Mouse (Mus musculus): Measurements from ENCODE around the gene Gemin2. TPM values are rescaled to one million over a fixed set of nuclear protein-coding genes. Genes with fewer than 3 reads are reported as not detected.

Gene Gemin2
- 10 to 100 TPM; 21.7 to 21.9 TPM for polyA plus RNA-seq (2017; shearing (Covaris generic))

GRCm38 (mm10) chr12:59013234-59013633 is at the start of gene Gemin2:
Gemin2 (plus strand) TSS chr12:59013393.

DNA sequence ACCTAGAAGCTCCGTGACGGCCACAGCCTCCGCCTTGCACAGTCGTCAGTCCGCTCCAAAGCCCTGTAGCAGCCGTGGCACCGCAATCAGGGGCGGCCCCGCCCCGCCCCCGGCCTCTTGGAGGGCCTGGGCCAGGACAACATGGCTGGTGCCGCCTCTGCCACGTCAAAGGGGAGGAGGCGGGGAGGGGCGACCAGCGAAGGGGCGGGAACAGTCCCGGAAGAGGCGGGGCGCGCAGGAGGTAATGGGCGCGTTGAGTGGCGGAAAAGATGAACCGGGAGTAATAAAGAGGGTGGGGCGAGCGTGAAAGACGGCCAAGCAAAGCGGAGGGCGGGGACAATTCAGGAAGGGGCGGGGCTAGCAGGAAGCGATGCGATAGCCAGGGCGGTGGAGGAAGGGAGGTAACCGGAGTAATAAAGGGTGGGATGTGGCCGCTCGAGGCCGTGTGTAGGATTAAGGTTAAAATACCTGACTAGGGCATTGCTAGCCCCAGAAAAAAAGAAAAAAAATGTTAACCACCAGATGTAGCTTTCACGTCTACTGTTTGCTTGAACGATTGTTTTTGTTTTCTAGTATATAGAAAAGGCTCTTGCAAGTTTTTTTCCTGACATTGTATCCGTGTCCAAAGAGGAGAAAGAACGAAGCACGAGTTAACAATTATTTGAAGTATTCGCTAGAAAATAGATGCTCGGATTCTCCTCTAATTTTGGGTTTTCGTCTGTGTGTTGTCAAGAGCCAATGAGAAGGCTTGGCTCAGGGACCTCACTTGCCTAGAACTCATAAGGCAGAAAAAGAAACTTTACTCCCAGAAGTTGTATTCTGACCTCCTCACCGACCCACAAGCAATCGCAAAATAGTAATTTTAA is 1.1 kb upstream of the Gemin2 start, which contains the start of gene Sec23a:
Gene Sec23a (minus strand): TSS at position 174 of the 866 bp plus-strand sequence.

GRCm38 (mm10) chr12:59060993-59061595 is 47.9 kb downstream of the Gemin2 start, which contains the start of gene Trappc6b:
Trappc6b (minus strand) TSS chr12:59061472.

DNA sequence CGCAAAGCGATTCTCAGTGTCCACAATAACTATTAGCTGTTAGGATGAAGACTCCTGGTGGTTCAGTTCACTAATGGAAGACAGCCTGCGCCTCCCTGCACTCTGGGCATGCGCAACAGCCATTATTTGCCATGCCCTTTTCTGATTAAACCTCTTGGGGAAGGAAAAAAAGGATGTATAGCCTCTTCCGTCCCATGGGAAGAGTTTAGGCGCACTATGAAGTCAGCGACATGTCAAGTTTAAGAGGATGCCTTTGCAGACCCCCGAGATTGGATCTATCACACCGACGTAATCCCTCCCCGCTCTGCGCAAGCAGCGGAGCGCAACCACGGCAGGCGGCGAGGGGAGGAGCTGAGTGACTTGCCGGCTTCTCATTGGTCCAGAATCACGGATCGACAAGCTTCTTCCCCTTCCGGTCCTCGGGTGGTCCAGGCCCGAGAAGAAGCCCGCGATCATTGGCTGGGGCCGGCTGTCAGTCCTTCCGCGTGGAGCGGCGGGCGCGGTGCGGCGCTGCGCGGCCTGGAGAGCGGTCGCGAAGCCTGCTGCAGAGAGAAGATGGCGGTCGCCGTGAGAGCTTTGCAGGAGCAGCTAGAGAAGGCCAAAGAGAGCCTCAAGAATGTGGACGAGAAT is 53.4 kb downstream of the Gemin2 start, which contains the start of gene Pnn:
Gene Pnn (plus strand): TSS at position 437 of the 630 bp plus-strand sequence.

Other genes starting within 250 kb of the Gemin2 start
- gene Sec23a, start 1.4 kb upstream of the Gemin2 start, polyA plus RNA-seq (2017; shearing (Covaris generic)) = 10 to 100 TPM; 21.6 to 29.5 TPM
- 100 to 1,000 TPM in 1 of 2 experiments, 10 to 100 TPM in 1; 96.5 to 107 TPM for gene Trappc6b, start 48.1 kb downstream of the Gemin2 start, polyA plus RNA-seq (2017; shearing (Covaris generic))
- gene Pnn, start 53.5 kb downstream of the Gemin2 start, polyA plus RNA-seq (2017; shearing (Covaris generic)) = 100 to 1,000 TPM in 1 of 2 experiments, 10 to 100 TPM in 1; 99.5 to 110 TPM
- 100 to 1,000 TPM; 132 to 152 TPM for gene Mia2, start 82.4 kb downstream of the Gemin2 start, polyA plus RNA-seq (2017; shearing (Covaris generic))
- gene Fbxo33, start 206.3 kb downstream of the Gemin2 start, polyA plus RNA-seq (2017; shearing (Covaris generic)) = 10 to 100 TPM; 43.9 to 70.9 TPM